Mouse (Mus musculus) liver, postnatal 0 days (tissue): Measurements from ENCODE around the gene Wdr34.

Source experiments
- CTCF ChIP-seq: sonication (generic); IDR thresholded peaks from 2 replicates; pipeline ENCODE4 v1.5.1; 2016; ENCODE audit warnings: antibody characterized with exemption, low read depth
- EP300 ChIP-seq: IDR thresholded peaks from 2 replicates; pipeline ENCODE4 v1.6.1; 2016; ENCODE audit warnings: antibody characterized with exemption, low read depth, mild to moderate bottlenecking

DNA sequence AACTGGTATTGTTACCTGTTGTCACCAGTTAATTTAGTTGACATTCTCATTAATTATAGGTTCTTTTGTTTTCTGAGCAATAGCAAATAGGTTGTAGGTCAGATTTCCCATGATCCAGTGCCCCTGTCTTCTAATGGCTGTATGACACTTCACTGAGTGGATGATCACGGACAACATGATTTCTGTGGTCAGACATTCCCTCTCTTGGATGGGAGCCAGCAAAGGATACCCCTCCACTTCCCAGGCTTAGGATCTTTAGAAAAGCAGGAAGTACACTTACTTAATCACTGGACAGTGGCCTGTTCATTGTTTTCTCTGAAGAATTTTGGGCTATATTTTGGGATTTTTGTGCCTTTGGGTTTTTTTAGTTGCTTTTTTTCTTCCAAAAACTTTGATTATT is 39.6 kb downstream of the Wdr34 start:
- TF ChIP-seq CTCF = no peak
- TF ChIP-seq EP300 = no peak
